Mouse (Mus musculus): ENCODE measurements at regions not wholly inside any gene's neighbourhood (a gene's known extent, or its start where the extent isn't known, plus 50 kb on each side); places are given as distances from the start of the nearest gene placed in this dataset.

DNA sequence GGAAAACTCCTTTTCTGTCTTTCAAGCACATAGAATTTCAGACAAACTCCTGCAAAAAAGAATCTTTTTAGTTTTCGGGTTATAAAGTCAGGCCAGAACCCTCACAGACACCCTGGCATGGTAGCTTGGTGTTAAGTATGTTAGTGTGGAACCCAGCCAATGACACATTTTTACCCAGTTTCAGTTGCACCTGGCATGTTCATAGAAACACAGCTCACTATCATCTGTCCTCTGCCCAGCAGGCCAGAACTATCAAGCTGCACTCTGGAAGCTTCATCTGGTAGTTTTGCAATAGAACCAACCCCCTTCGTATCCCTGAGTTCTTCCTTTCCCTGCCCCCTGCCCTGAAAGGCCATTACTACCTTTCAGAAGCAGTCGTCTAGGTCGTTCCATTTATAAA is 82.4 kb upstream of the Dap start:
- Histone ChIP-seq H3K4me2 (replicated peaks) (no peak overlapping the region), H3K4me3 (no peak overlapping the region), H3K9me3 (replicated peaks) (no peaks in the 10 kb centered on the region), H3K9ac (no peak overlapping the region), H3K36me3 (no peaks in the 10 kb centered on the region), H3K4me1 (no peaks in the 10 kb centered on the region), H3K27me3 (no peaks in the 10 kb centered on the region), H3K27ac (no peak overlapping the region)
- 85% methylated on average over 4 of the region's 4 CpGs for WGBS
- ATAC-seq (ENCODE audit: low FRiP score), result no peak

DNA sequence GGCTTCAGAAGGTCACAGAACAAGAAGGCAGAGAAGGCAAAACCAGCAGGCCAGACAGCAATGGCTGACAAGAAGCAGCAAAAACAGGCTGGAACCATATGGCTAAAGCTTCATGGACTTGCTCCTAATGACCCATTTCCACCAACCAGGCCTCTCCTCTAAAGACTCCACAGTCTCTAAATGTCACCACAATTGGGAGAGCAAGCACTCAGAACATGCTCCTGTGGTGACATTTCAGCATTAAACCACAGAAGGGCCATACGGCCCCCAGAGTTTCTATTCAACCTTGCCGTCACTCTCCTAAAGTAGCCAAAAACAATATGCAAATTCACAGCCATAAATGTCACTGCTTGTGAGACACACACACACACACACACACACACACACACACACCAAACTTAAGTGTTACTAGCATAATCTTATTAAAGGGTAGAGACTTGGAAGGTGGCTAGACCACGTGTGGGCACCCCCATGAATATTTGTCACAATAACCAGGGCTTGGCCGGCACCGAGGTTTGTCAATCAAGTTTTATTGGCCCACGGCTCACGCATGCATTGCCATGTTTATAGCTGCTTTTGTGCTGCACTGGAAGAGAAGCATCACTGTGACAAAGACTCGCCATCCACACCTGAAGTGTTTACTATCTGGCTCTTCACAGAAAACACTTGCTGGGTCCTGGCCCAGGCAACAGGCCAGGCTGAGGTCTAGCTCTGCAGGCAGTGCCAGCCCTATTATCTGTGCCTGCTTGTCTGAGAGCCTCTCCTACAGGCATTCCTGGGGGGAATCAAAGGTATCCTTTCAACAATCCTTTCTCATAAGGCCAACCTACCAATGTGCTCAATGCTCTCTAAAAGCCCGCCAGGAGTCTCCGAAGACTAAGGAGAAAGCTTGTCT is 75.6 kb upstream of the Dap start:
- H3K27me3 ChIP-seq, result no peaks in the 10 kb centered on the region
- 88% methylated on average over 10 of the region's 10 CpGs for WGBS
- no peak overlapping the region for H3K9ac ChIP-seq

GRCm38 (mm10) chr15:31149855-31150254 is 74.3 kb upstream of the Dap start:
- H3K27me3 ChIP-seq, result no peaks in the 10 kb centered on the region; the same call in 1 of the 2 replicates
- no peak overlapping the region for H3K9ac ChIP-seq
- H3K9me3 ChIP-seq (replicated peaks), result no peaks in the 10 kb centered on the region
- no peak overlapping the region for H3K4me2 ChIP-seq (replicated peaks)
- ATAC-seq (ENCODE audit: low FRiP score), result no peak
- no peak overlapping the region for H3K27ac ChIP-seq
- H3K4me1 ChIP-seq, result 0 out of 2 replicates have a peak, but pooled peaks cover 3% of the 10 kb centered on the region
- WGBS, result 89% methylated on average over 2 of the region's 2 CpGs
- no peaks in the 10 kb centered on the region for H3K36me3 ChIP-seq
- H3K4me3 ChIP-seq, result no peak overlapping the region

More for the DNA sequence above, 75.6 kb upstream of the Dap start:
- no peak overlapping the region for H3K4me2 ChIP-seq (replicated peaks)
- ATAC-seq (ENCODE audit: low FRiP score), result no peak
- no peaks in the 10 kb centered on the region for H3K36me3 ChIP-seq
- H3K9me3 ChIP-seq (replicated peaks), result no peaks in the 10 kb centered on the region
- no peak overlapping the region for H3K27ac ChIP-seq
- 0 out of 2 replicates have a peak, but pooled peaks cover 3% of the 10 kb centered on the region for H3K4me1 ChIP-seq
- H3K4me3 ChIP-seq, result no peak overlapping the region

GRCm38 (mm10) chr15:31150546-31151471 is 73.3 kb upstream of the Dap start:
- no peak overlapping the region for H3K9ac ChIP-seq
- H3K27ac ChIP-seq, result no peak overlapping the region
- peak overlapping the region; percentile 18; the same call in 1 of the 2 replicates for H3K4me2 ChIP-seq (replicated peaks)
- H3K4me1 ChIP-seq, result 0 out of 2 replicates have a peak, but pooled peaks cover 3% of the 10 kb centered on the region
- peak; percentile 81 for ATAC-seq (ENCODE audit: low FRiP score)
- H3K4me3 ChIP-seq, result no peak overlapping the region
- H3K27me3 ChIP-seq, result no peaks in the 10 kb centered on the region; the same call in 1 of the 2 replicates
- no peaks in the 10 kb centered on the region for H3K36me3 ChIP-seq
- WGBS, result 40% methylated on average over 21 of the region's 21 CpGs
- no peaks in the 10 kb centered on the region for H3K9me3 ChIP-seq (replicated peaks)

- no peak overlapping the region for H3K9ac ChIP-seq
- 0 out of 2 replicates have a peak, but pooled peaks cover 3% of the 10 kb centered on the region for H3K4me1 ChIP-seq
- H3K36me3 ChIP-seq, result no peaks in the 10 kb centered on the region
- H3K9me3 ChIP-seq (replicated peaks), result no peaks in the 10 kb centered on the region
- no peak overlapping the region for H3K4me2 ChIP-seq (replicated peaks)
- no peak for ATAC-seq (ENCODE audit: low FRiP score)
- no peak overlapping the region for H3K4me3 ChIP-seq
- no peak overlapping the region for H3K27ac ChIP-seq
- 49% methylated on average over 9 of the region's 9 CpGs for WGBS
- H3K27me3 ChIP-seq, result no peaks in the 10 kb centered on the region; the same call in 1 of the 2 replicates
These were observed 69.0 kb upstream of the Dap start for GRCm38 (mm10) chr15:31155141-31155540.

DNA sequence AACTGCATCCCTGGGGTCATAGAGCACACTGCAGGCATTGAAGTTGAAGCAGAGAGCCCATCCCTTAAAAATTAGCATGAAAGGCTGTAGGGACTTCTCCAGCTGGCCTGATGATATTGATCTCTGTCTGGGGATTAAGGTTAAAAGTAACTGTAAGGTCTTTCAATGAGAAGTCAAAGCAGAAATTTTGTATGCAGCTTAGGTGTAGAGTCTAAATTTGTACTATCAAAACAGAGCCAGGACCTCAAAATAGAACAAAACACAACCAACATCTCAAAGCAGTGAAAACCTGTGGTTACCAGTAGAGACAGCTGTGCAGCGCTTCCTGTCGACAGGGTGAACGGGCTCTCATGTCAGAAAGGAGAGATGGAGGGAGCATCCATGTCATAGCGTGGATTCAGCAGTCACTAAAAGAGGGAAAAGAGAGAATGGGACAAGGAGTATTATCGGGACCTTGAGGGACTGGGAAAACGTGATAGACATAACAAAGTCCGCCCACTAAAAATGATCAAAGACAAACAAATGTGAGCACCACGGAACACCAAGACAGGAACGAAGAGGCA is 57.5 kb upstream of the Dap start:
- 85% methylated on average over 9 of the region's 9 CpGs for WGBS
- Histone ChIP-seq H3K4me1 (no peaks in the 10 kb centered on the region), H3K9ac (no peak overlapping the region), H3K9me3 (replicated peaks) (no peaks in the 10 kb centered on the region), H3K36me3 (no peaks in the 10 kb centered on the region), H3K4me2 (replicated peaks) (no peak overlapping the region), H3K4me3 (no peak overlapping the region), H3K27ac (no peak overlapping the region), H3K27me3 (no peaks in the 10 kb centered on the region)
- no peak for ATAC-seq (ENCODE audit: low FRiP score)

DNA sequence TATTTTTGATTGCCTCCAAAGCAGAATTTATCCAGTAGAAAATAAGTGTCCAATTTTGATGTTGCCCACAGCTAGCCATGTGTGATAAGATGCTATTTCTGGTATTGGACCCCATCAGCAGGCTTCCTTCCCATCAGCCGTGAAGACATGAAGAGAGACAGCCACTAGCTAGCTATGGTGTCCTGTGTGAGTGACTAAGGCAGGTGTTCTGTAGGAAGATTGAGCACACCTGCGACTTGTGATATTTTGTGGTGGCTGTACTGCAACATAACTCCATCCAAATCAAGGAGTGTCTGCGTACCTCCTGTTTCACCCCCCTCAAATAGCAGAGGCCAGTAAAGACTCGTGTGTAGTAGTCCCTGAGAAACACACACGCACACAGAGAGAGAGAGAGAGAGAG is 56.6 kb upstream of the Dap start:
- Histone ChIP-seq H3K4me1 (no peaks in the 10 kb centered on the region), H3K27me3 (no peaks in the 10 kb centered on the region), H3K4me3 (no peak overlapping the region), H3K36me3 (no peaks in the 10 kb centered on the region), H3K9me3 (replicated peaks) (no peaks in the 10 kb centered on the region), H3K4me2 (replicated peaks) (no peak overlapping the region), H3K9ac (no peak overlapping the region), H3K27ac (no peak overlapping the region)
- WGBS, result 86% methylated on average over 5 of the region's 5 CpGs
- no peak for ATAC-seq (ENCODE audit: low FRiP score)

DNA sequence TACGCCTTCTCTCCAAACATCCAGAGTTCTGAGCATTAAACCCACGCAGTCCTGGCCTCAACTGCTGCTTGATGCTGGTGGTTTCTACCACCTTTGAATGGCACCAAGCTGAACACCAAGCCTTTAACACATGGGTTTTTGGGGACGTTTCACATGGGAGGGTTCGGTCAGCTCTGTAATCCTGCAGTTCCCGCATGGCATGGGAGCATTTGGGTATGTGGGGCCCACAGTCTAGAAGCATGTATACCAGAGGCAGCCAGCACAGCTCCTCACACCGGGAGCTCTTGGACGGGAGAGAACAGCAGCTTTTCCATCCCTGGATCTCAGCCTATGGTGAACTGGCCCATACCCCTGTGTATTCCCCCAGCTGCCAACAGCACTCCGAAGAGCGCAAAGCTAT is 55.9 kb upstream of the Dap start:
- no peak overlapping the region for H3K27ac ChIP-seq
- no peaks in the 10 kb centered on the region for H3K36me3 ChIP-seq
- H3K4me3 ChIP-seq, result no peak overlapping the region
- H3K9me3 ChIP-seq (replicated peaks), result no peaks in the 10 kb centered on the region
- H3K4me1 ChIP-seq, result no peaks in the 10 kb centered on the region
- H3K9ac ChIP-seq, result no peak overlapping the region
- 91% methylated on average over 9 of the region's 9 CpGs for WGBS
- no peak overlapping the region for H3K4me2 ChIP-seq (replicated peaks)
- H3K27me3 ChIP-seq, result no peaks in the 10 kb centered on the region
- no peak for ATAC-seq (ENCODE audit: low FRiP score)

- H3K4me1 ChIP-seq, result no peaks in the 10 kb centered on the region
- H3K9ac ChIP-seq, result no peak overlapping the region
- 72% methylated on average over 6 of the region's 6 CpGs for WGBS
These were observed 50.6 kb upstream of the Dap start for GRCm38 (mm10) chr15:31173309-31174115.

More at GRCm38 (mm10) chr15:31173309-31174115, 50.6 kb upstream of the Dap start:
- Histone ChIP-seq H3K4me2 (replicated peaks) (no peak overlapping the region), H3K27me3 (no peaks in the 10 kb centered on the region), H3K36me3 (no peaks in the 10 kb centered on the region), H3K27ac (no peak overlapping the region), H3K9me3 (replicated peaks) (no peaks in the 10 kb centered on the region), H3K4me3 (no peak overlapping the region)
- no peak for ATAC-seq (ENCODE audit: low FRiP score)
